Mouse (Mus musculus) C2C12 (cell line): ENCODE data around the gene Foxp2.

Experiments
- CTCF ChIP-seq: IDR thresholded peaks from one replicate; pipeline ENCODE4 v1.5.1; 2011; ENCODE audit not compliant: control insufficient read depth, insufficient read depth, insufficient read length
- MYOG ChIP-seq: IDR thresholded peaks from one replicate; pipeline ENCODE4 v1.6.1; 2011; ENCODE audit not compliant: control insufficient read depth, insufficient read length; ENCODE audit errors: extremely low read depth
- USF1 ChIP-seq: IDR thresholded peaks from one replicate; pipeline ENCODE4 v1.6.1; 2011; ENCODE audit warnings: low read depth, mild to moderate bottlenecking, control low read depth, moderate library complexity

DNA sequence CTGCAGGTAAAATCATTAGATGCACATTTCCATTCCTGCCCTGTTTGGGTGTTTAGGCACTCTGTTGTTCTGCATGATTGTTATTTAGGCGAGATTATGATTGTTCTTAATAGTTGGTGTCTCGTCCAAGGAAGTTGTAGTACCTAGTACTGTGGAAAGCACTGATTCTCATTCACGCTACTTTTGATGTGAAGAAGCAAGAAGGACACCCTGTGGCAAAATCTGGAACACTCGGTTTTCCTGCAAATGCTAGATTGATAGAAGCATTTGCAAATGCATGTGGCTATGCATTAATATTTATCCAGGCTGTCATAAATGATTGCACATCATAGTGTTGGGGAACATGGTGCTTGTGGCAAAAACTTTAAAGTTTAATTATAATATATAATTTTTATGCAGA lies 514.0 kb downstream of the Foxp2 start:
- TF ChIP-seq CTCF, result no peak
- no peak for TF ChIP-seq USF1
- TF ChIP-seq MYOG, result no peak
